Mouse (Mus musculus) stomach, postnatal 0 days (tissue): ENCODE measurements around the gene Xlr4b.
"Not testable (repeated sequence)": the region's sequence is repeated elsewhere in the genome, so short reads cannot be mapped to it uniquely, and the experiment has no call there.

Source experiments
- CTCF ChIP-seq: IDR thresholded peaks from 2 replicates; pipeline ENCODE4 v1.5.1; 2016; ENCODE audit warnings: antibody characterized with exemption, low read depth, mild to moderate bottlenecking, moderate library complexity
- EP300 ChIP-seq: optimal IDR thresholded peaks from 2 replicates; pipeline ENCODE3; 2016; ENCODE audit warnings: antibody characterized with exemption

DNA sequence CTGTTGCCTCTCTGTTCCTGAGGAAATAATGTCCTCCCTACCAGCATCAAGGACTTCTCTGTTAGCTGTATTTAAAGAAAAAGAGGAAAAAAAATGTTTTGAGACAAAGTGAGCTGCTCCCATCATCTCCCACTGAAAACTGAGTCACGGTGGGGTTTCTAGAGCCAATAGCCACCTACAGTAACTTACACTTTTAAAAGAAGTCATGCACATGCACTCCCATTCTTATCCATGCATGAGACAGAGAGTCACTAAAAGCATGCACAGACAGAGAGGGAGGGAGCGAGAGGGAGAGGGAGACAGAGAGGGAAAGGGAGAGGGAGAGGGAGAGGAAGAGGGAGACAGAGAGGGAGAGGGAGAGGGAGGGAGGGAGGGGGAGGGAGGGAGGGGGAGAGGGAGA is 48.3 kb downstream of the Xlr4b start:
- not testable (repeated sequence) for TF ChIP-seq EP300, CTCF
